Mouse (Mus musculus) cerebellum, adult 2 months (tissue): ENCODE measurements around the gene Tmem52b. TPM values are rescaled to one million over a fixed set of nuclear protein-coding genes. Genes with fewer than 3 reads are reported as not detected.
A peak's percentile ranks its signal among the peaks of the same experiment; 100 is the strongest.

Experiments
- DNase-seq, 2 experiments: peaks; one replicate each; pipeline ENCODE4 v3.0.0; 2021
- H3K27ac ChIP-seq: fragments of 200-500 bp; 2 replicates; pipeline ENCODE4 v1.5.1; 2012; ENCODE audit warnings: low read length, control low read depth, inconsistent platforms; ENCODE audit not compliant: insufficient read depth
- H3K27me3 ChIP-seq: fragments of 200-500 bp; 2 replicates; pipeline ENCODE4 v1.6.1; 2012; ENCODE audit warnings: inconsistent platforms, mild to moderate bottlenecking, low read length, moderate library complexity; ENCODE audit not compliant: control insufficient read depth, insufficient read depth
- H3K4me1 ChIP-seq: fragments of 200-500 bp; 2 replicates; pipeline ENCODE4 v1.6.1; 2011; ENCODE audit warnings: low read length; ENCODE audit not compliant: control insufficient read depth, insufficient read depth
- H3K4me3 ChIP-seq: fragments of 200-500 bp; replicated peaks from 2 replicates; pipeline ENCODE3; 2011; ENCODE audit warnings: mild to moderate bottlenecking, low read depth, low read length, control low read depth; ENCODE audit not compliant: insufficient read depth
- CTCF ChIP-seq: fragments of 200-500 bp; IDR thresholded peaks from 2 replicates; pipeline ENCODE4 v1.5.1; 2011; ENCODE audit warnings: low read depth, mild to moderate bottlenecking, control low read depth, low read length, moderate library complexity, borderline replicate concordance; ENCODE audit not compliant: insufficient read depth
- POLR2A ChIP-seq: fragments of 200-500 bp; IDR thresholded peaks from 2 replicates; pipeline ENCODE4 v1.6.1; 2011; ENCODE audit warnings: low read length, control low read depth, borderline replicate concordance; ENCODE audit not compliant: insufficient read depth
- WGBS: fragments of 180-500 bp; shearing (Covaris S2); methylation state at CpG from one replicate; pipeline ENCODE4 v1.1.7; 2018; 5-methylcytosine and 5-hydroxymethylcytosine counted together
- polyA plus RNA-seq: library from polyadenylated mRNA; depleted of rRNA; stranded (reverse); fragments of >200 nt; gene quantifications from 2 replicates; pipeline ENCODE4 v1.2.3, GENCODE M21; 2012; rRNA removed

The Tmem52b gene
- polyA plus RNA-seq, 1 experiment = not detected

- H3K27me3 ChIP-seq = no peaks in the 10 kb centered on the region
- H3K4me3 ChIP-seq = no peak overlapping the region
- no peaks in the 10 kb centered on the region for H3K4me1 ChIP-seq
- WGBS = 66% methylated on average over 3 of the region's 3 CpGs
- TF ChIP-seq CTCF = no peak
- TF ChIP-seq POLR2A = no peak
- DNase-seq = no peak
- no peak overlapping the region for H3K27ac ChIP-seq
These were observed 35.7 kb downstream of the Tmem52b start for GRCm38 (mm10) chr6:129548009-129548408.

DNA sequence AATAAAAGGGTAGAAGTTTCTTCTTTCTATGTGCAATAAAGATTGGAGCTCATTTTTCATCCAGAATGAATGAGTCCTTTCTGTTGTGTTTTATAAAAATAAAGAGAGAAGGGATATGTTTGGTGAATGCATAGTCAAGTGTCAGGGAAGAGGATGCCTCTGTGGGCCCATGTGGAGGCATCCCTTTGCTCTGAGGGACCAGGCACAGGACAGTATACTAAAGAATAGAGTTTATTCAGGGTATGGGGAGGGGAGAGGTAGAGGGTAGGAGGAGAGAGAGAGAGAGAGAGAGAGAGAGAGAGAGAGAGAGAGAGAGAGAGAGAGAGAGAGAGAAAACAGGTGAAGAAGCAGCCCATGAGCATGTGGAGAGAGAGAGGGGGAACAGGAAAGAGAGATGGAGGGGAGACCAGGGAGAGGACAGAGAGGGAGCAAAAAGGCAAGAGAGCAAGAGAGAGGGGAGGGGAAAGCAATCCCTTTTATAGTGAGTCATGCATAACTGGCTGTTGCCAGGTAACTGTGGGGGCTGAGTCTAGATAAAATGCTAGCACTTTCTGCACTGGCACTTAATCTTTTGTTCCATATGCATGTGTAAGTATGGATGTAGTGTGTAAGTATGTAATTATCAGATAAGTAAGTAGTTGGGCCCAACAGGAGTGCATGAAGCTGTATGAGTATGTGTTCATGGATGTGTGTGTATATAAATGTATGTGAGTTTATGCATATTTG, 45.1 kb downstream of the Tmem52b start:
- TF ChIP-seq POLR2A (no peak), CTCF (no peak)
- no peak overlapping the region for H3K4me3 ChIP-seq
- no peaks in the 10 kb centered on the region for H3K27me3 ChIP-seq
- H3K27ac ChIP-seq = no peak overlapping the region
- no peaks in the 10 kb centered on the region for H3K4me1 ChIP-seq
- DNase-seq = no peak

DNA sequence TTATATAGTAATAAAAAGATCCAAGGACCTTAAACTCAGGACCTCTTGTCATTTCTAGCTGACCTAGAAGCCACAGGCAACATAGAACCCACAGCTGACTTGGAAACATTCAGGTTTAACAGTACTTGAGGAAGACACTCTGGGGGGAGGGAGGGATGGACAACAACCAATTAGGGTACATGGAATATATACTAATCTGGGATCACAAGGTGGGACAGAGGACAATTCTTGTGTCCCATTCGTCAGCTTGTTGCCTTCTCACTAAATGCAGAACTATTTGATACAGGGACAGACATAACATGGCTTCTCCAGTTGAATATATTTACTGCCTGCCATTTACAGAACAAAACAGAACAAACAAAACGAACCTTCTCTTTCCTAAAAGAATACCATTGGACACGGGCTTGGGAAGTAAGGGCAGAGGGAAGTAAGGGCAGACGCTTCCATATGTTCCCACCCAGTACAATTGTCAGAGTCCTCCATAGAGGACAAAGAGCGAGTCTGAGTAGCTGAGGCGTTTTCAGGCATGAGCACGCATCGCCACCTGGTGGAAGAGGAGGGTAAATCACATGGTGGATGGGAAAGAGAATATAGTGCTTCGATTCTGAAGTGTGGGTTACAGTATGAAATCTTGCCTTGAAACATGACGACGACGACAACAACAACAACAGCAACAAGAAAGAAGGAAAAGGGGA, 46.7 kb downstream of the Tmem52b start:
- H3K27me3 ChIP-seq = no peaks in the 10 kb centered on the region
- peak; percentile 40 to 66 for DNase-seq
- TF ChIP-seq CTCF (peak; percentile 91), POLR2A (no peak)
- no peak overlapping the region for H3K27ac ChIP-seq
- H3K4me3 ChIP-seq = no peak overlapping the region
- H3K4me1 ChIP-seq = no peaks in the 10 kb centered on the region
- 14% methylated on average over 12 of the region's 12 CpGs for WGBS

GRCm38 (mm10) chr6:129559641-129560027, 47.3 kb downstream of the Tmem52b start:
- H3K4me1 ChIP-seq = no peaks in the 10 kb centered on the region
- no peaks in the 10 kb centered on the region for H3K27me3 ChIP-seq
- 52% methylated on average over 4 of the region's 4 CpGs for WGBS
- TF ChIP-seq CTCF (no peak), POLR2A (no peak)
- no peak overlapping the region for H3K4me3 ChIP-seq
- H3K27ac ChIP-seq = no peak overlapping the region
- no peak for DNase-seq

- Histone ChIP-seq H3K4me1 (no peaks in the 10 kb centered on the region), H3K27me3 (no peaks in the 10 kb centered on the region), H3K4me3 (no peak overlapping the region), H3K27ac (no peak overlapping the region)
- WGBS = 80% methylated on average over 2 of the region's 2 CpGs
- DNase-seq = no peak
- no peak for TF ChIP-seq CTCF
- TF ChIP-seq POLR2A = no peak
These were observed 52.9 kb downstream of the Tmem52b start for GRCm38 (mm10) chr6:129565257-129565656.

Other genes with a start within 250 kb of the Tmem52b start
- gene Cd69, start 237.1 kb upstream of the Tmem52b start, polyA plus RNA-seq = 0.07 and 0.14 TPM in 2 replicates
- not detected in 2 replicates for gene 4922502D21Rik, start 180.8 kb upstream of the Tmem52b start, polyA plus RNA-seq
- 0.13 and 0.14 TPM in 2 replicates for gene Clec12a, start 169.9 kb upstream of the Tmem52b start, polyA plus RNA-seq
- gene Clec12b, start 126.7 kb upstream of the Tmem52b start, polyA plus RNA-seq = 0.17 and 0.33 TPM in 2 replicates
- gene Clec1b, start 115.3 kb upstream of the Tmem52b start, polyA plus RNA-seq = 0.16 and 0.17 TPM in 2 replicates
- gene Clec9a, start 103.7 kb upstream of the Tmem52b start, polyA plus RNA-seq = 0.06 TPM in 1 of 2 replicates, not detected in the other
- gene Clec1a, start 60.6 kb upstream of the Tmem52b start, polyA plus RNA-seq = 0.44 and 0.49 TPM in 2 replicates
- gene Olr1, start 5.4 kb upstream of the Tmem52b start, polyA plus RNA-seq = not detected in 2 replicates
- 380 and 434 TPM in 2 replicates for gene Gabarapl1, start 20.6 kb downstream of the Tmem52b start, polyA plus RNA-seq
- 0.06 TPM in 1 of 2 replicates, not detected in the other for gene Klre1, start 65.3 kb downstream of the Tmem52b start, polyA plus RNA-seq
- gene Klrd1, start 79.2 kb downstream of the Tmem52b start, polyA plus RNA-seq = 0.13 TPM in 1 of 2 replicates, not detected in the other
- 0.13 TPM in 1 of 2 replicates, not detected in the other for gene Klrk1, start 111.3 kb downstream of the Tmem52b start, polyA plus RNA-seq
- not detected in 2 replicates for gene Klrc3, start 130.8 kb downstream of the Tmem52b start, polyA plus RNA-seq
- not detected in 2 replicates for gene Klrc2, start 148.1 kb downstream of the Tmem52b start, polyA plus RNA-seq
- gene Klrc1, start 166.4 kb downstream of the Tmem52b start, polyA plus RNA-seq = not detected in 2 replicates
- not detected in 2 replicates for gene Klri1, start 204.6 kb downstream of the Tmem52b start, polyA plus RNA-seq
- not detected in 2 replicates for gene Klri2, start 227.9 kb downstream of the Tmem52b start, polyA plus RNA-seq